Mouse (Mus musculus): ENCODE results near the gene Tecpr2.

- TF ChIP-seq GATA1 (IDR thresholded peaks at IDR 0.05; ENCODE audit: borderline replicate concordance, low read length) (no peak), FLI1 (IDR thresholded peaks at IDR 0.05; ENCODE audit: low read length) (no peak)
Measured at GRCm38 (mm10) chr12:110888106-110888505, 958 bp upstream of the Tecpr2 start.

Measured in megakaryocyte, embryonic 14.5 days (primary cell).